Comparison of ENCODE assay signal across 9 mouse cellular contexts in the genomic region with DNA sequence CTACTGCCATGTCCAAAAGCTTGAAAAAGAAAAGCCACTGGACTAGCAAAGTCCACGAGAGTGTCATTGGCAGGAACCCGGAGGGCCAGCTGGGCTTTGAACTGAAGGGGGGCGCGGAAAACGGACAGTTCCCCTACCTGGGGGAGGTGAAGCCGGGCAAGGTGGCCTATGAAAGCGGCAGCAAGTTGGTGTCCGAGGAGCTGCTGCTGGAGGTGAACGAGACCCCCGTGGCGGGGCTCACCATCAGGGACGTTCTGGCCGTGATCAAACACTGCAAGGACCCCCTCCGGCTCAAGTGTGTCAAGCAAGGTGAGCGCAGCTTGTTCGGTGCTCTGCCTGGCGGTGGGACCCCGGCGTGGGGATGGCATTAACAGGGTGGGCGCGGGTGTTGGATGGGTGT. TPM values are rescaled to one million over a fixed set of nuclear protein-coding genes. Genes with fewer than 3 reads are reported as not detected.
DNase-seq lines count a peak whose midpoint lies in the region; ATAC-seq and TF ChIP-seq lines count a peak whose summit lies in the region.
"Had no signal": no experiment of that assay in that cellular context is flagged by ENCODE, and none has a peak within 500 bp of the region (broad histone marks: within the 10 kb centered on the region; RNA-seq: fewer than 3 reads in every experiment).

No protein-coding gene starts in this region.

- no peak for TF ChIP-seq EP300 in ES-Bruce4 (IDR thresholded peaks at IDR 0.05; ENCODE audit: insufficient read depth, low read depth, low read length)

- intact Hi-C loops in heart, postnatal 14 days (cut with DNase I): no loop called here

- no peak for TF ChIP-seq POLR2A in ES-Bruce4 (IDR thresholded peaks at IDR 0.05; ENCODE audit: insufficient read depth, low read length)

- under 1% methylated on average over 21 of the region's 21 CpGs for WGBS in embryonic facial prominence, embryonic 11.5 days
- WGBS in midbrain, postnatal 0 days: under 1% methylated on average over 21 of the region's 21 CpGs

- H3K36me3 ChIP-seq in ES-Bruce4 (ENCODE audit: control insufficient read depth, insufficient read depth, low read length, poor library complexity, severe bottlenecking): no peaks in the 10 kb centered on the region
- no peaks in the 10 kb centered on the region for H3K36me3 ChIP-seq in embryonic facial prominence, embryonic 11.5 days (replicated peaks; ENCODE audit: control insufficient read depth, insufficient read depth, low read depth, low read length)
- H3K36me3 ChIP-seq in midbrain, postnatal 0 days (ENCODE audit: insufficient read depth, low read length): no peaks in the 10 kb centered on the region

- ATAC-seq in embryonic facial prominence, embryonic 11.5 days (replicated peaks; ENCODE audit: insufficient number of reproducible peaks, low FRiP score, low TSS enrichment, low read depth): no peak
- ATAC-seq in midbrain, postnatal 0 days (ENCODE audit: low FRiP score): no peak

- H3K4me3 ChIP-seq in ES-Bruce4 (ENCODE audit: low read depth, low read length): peak overlapping the region; percentile 84
- H3K4me3 ChIP-seq in embryonic facial prominence, embryonic 11.5 days (ENCODE audit: low read depth, low read length): peak overlapping the region; percentile 63
- peak overlapping the region; percentile 76 for H3K4me3 ChIP-seq in midbrain, postnatal 0 days (ENCODE audit: low read depth, low read length)

- no peak overlapping the region for H3K27ac ChIP-seq in ES-Bruce4 (ENCODE audit: insufficient read depth, low read length)
- no peak overlapping the region for H3K27ac ChIP-seq in embryonic facial prominence, embryonic 11.5 days (replicated peaks; ENCODE audit: low read depth, low read length)
- H3K27ac ChIP-seq in midbrain, postnatal 0 days (ENCODE audit: low read depth, low read length): peak overlapping the region; percentile 73

- DNase-seq in embryo, embryonic 10 days (ENCODE audit: low spot score): peak; percentile 8
- DNase-seq in embryo, embryonic 9.5 days (ENCODE audit: extremely low spot score): no peak
- peak; percentile 26 for DNase-seq in embryonic facial prominence, embryonic 11.5 days (ENCODE audit: low spot score)
- peak; percentile 9 to 14 for DNase-seq in heart, postnatal 14 days
- DNase-seq in layer of hippocampus, postnatal 25 days (ENCODE audit: extremely low spot score in 1 of 2, low spot score in 1 of 2): peak; percentile 23 to 31
- no peak for DNase-seq in midbrain, postnatal 0 days (ENCODE audit: low spot score)
- no peak for DNase-seq in spleen, postnatal 4 days (ENCODE audit: low spot score in 2 of 2)

- peak overlapping the region; percentile 76 for H3K9ac ChIP-seq in ES-Bruce4 (ENCODE audit: low read depth, poor library complexity, severe bottlenecking)
- peak overlapping the region; percentile 85 for H3K9ac ChIP-seq in embryonic facial prominence, embryonic 11.5 days (replicated peaks; ENCODE audit: low read length)
- H3K9ac ChIP-seq in midbrain, postnatal 0 days (replicated peaks; ENCODE audit: low read length, poor library complexity, severe bottlenecking): peak overlapping the region; percentile 66

- H3K27me3 ChIP-seq in ES-Bruce4 (ENCODE audit: control insufficient read depth, insufficient read depth, low read length, poor library complexity, severe bottlenecking): peaks cover 1% of the 10 kb centered on the region
- no peaks in the 10 kb centered on the region for H3K27me3 ChIP-seq in embryonic facial prominence, embryonic 11.5 days (ENCODE audit: control insufficient read depth, insufficient read depth, low read length)
- no peaks in the 10 kb centered on the region for H3K27me3 ChIP-seq in midbrain, postnatal 0 days (ENCODE audit: insufficient read depth, low read length)

- no peak for TF ChIP-seq CTCF in ES-Bruce4 (IDR thresholded peaks at IDR 0.05; ENCODE audit: low read depth, low read length)
- no peak for TF ChIP-seq CTCF in midbrain, postnatal 0 days (IDR thresholded peaks at IDR 0.05)

- H3K4me2 ChIP-seq in embryonic facial prominence, embryonic 11.5 days (ENCODE audit: low read depth, low read length): peak overlapping the region; percentile 93
- peak overlapping the region; percentile 98 for H3K4me2 ChIP-seq in midbrain, postnatal 0 days (ENCODE audit: low read depth, low read length, poor library complexity, severe bottlenecking)

- H3K9me3 ChIP-seq in ES-Bruce4 (replicated peaks; ENCODE audit: control insufficient read depth, insufficient read depth, low read length, poor library complexity, severe bottlenecking): no peaks in the 10 kb centered on the region
- no peaks in the 10 kb centered on the region for H3K9me3 ChIP-seq in embryonic facial prominence, embryonic 11.5 days (replicated peaks; ENCODE audit: control insufficient read depth, low read length)
- no peaks in the 10 kb centered on the region for H3K9me3 ChIP-seq in midbrain, postnatal 0 days (ENCODE audit: low read length)
- H3K9me3 ChIP-seq: megakaryocyte, embryonic 14.5 days had no signal

- no peaks in the 10 kb centered on the region for H3K4me1 ChIP-seq in ES-Bruce4 (ENCODE audit: control insufficient read depth, insufficient read depth, low read length)
- H3K4me1 ChIP-seq in embryonic facial prominence, embryonic 11.5 days (ENCODE audit: control insufficient read depth, insufficient read depth, low read length): no peaks in the 10 kb centered on the region
- no peaks in the 10 kb centered on the region; the same call in 1 of the 2 replicates for H3K4me1 ChIP-seq in midbrain, postnatal 0 days (ENCODE audit: insufficient read depth, low read length)

RNA-seq across cellular contexts. Expression of gene Magi2, which starts 0.4 kb away (rescaled TPM):
- polyA plus RNA-seq in ES-Bruce4 (2011; ENCODE audit: insufficient read depth, insufficient read length, low read depth, missing spikeins): 1.1 and 1.8 TPM in 2 replicates
- polyA plus RNA-seq in embryonic facial prominence, embryonic 11.5 days (2014; fragmentation: Nextera tagmentation; extraction: Ambion mirVana): 3.0 and 4.1 TPM in 2 replicates
- total RNA-seq in heart, postnatal 14 days (2021): 1 to 10 TPM; 3.5 to 5.9 TPM
- total RNA-seq in layer of hippocampus, postnatal 25 days (2021): 100 to 1,000 TPM; 102 to 143 TPM
- total RNA-seq in midbrain, postnatal 0 days (2014; rRNA removed): 57.9 and 59.3 TPM in 2 replicates
- 12.3 and 20.0 TPM in 2 replicates for polyA plus RNA-seq in midbrain, postnatal 0 days (2015; fragmentation: Nextera tagmentation; extraction: Ambion mirVana)

Comparison
In these comparisons a context has a peak if more than half of its experiments do, and no peak if none do; other contexts are left out.
1. DNase-seq: peak in embryo, embryonic 10 days (single experiment), embryonic facial prominence, embryonic 11.5 days (single experiment), heart, postnatal 14 days (2 of 2) and layer of hippocampus, postnatal 25 days (2 of 2); none in embryo, embryonic 9.5 days (single experiment), midbrain, postnatal 0 days (single experiment) and spleen, postnatal 4 days (0 of 2).
2. Peak in every context shown above with its lines, with median percentiles within 50 percentile points of each other: H3K4me3 ChIP-seq and H3K9ac ChIP-seq.